Mouse (Mus musculus): ENCODE results near the gene Ogfod1.

DNA sequence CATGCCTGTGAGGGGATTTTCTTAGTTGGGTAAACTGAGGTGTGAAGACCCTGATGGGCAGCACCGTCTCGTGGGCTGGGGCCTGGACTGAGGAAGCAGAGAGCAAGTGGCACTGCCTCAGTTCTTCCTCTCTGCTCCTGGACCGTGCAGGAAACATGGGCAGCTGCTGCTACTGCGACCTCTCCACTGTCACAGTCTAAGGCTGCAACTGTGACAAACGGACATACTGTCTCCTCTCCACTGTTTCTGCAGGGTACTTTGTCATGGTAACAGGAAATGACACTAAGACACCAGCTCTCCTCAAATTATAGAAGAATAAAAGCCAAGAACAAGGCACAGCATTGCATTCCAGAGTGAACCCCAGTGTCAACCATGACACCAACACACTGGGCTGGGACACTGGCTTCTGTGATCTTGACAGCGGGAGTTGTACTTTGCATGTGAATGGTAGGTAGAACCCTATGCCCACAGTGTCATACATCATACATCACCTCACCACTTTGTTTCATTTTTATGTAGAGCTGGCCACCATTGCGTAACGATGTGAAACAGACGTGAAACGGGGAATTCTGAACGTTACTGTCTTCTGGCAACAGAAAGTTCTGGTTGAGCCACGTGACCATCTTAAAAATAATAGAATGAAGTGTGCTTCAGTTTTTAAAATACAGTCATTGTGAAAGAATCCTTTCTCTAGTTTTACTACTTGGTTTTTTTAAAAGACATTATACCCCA, 39.6 kb downstream of the Ogfod1 start:
- no peak for TF ChIP-seq CTCF (IDR thresholded peaks at IDR 0.05; ENCODE audit: control insufficient read depth, insufficient read depth, low read length)
- TF ChIP-seq POLR2A (IDR thresholded peaks at IDR 0.05; ENCODE audit: borderline replicate concordance, control insufficient read depth, low read depth, low read length), result no peak
